Mouse (Mus musculus): Measurements from ENCODE around the gene Comt. TPM values are rescaled to one million over a fixed set of nuclear protein-coding genes. Genes with fewer than 3 reads are reported as not detected.

Comt gene
- total RNA-seq, 2 experiments from 2014 or later, result 35.4 to 38.4 TPM

DNA sequence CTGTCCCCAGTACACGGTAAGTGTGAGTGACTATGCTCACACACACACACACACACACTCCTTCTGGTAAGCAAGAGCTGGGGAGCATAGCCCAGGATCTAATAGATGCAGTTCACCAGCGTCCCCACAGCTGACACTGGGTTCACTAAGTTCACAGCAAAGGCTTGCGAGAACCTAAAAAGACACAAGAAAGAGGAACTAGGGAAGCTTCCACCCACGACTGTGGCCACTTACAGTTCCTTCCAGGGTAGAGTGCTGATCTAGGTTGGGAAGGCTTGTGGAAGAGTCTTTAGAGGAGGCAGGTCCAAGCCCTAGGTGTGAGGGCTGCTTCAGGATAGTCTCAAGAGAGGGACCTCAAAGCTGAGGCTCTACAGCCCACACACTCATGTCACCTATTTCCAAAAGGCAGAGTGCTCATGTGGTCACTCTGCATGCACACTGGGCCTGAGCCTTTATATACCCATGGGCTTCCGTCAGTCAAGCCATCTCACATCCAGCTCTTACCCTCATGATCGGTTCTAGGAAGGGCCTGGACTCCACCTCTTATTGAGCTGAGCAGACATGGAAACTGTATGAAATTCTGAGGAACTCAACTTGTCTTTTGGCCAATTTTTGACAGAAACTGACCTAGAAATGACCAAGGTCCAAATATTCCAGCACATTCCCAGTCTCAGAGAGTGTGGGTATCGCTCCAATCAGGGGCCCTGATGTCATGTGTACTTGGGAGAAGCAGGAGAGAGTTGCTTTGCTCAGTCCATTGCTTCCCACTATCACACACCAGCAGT lies 13.4 kb downstream of the Comt start:
- intact Hi-C loops (cut with DNase I), result no loop called here
- no peak for DNase-seq

GRCm38 (mm10) chr16:18411802-18412476 lies 14.7 kb downstream of the Comt start:
- intact Hi-C loops (cut with DNase I), result no loop called here
- DNase-seq, result peak in 1 of 2 experiments; percentile 66

DNA sequence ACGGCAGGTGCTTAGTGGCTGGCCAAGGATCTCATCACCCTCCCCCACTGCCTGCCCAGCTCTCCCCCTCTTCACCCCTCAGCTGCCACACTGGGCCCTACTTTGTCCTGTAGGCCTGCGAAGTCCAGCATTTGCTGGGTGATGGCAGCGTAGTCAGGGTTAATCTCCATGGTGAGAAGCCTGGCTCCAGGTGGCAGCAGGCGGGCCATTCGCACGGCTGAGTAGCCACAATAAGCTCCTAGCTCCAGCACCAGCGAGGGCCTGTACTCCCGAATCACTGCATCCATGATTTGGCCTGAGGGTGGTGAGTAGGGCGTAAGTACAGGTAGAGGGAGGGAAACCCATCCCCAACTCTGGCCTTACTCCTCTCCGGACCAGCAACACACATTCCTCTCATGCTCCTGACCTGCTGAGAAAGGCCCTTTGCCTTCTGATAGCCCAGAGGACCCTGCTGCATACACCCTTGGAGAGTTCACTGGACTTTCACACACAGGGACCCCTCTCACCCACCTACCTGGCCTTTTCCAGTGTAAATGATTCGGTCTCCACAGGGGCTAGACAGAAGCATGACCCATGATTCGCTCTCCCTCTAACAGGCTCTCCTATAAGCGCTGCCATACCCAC lies 15.5 kb downstream of the Comt start:
- intact Hi-C loops (cut with DNase I), result no loop called here
- no peak for DNase-seq

- intact Hi-C loops (cut with DNase I), result no loop called here
- DNase-seq, result no peak
Measured at GRCm38 (mm10) chr16:18410418-18410817, 16.2 kb downstream of the Comt start.

DNA sequence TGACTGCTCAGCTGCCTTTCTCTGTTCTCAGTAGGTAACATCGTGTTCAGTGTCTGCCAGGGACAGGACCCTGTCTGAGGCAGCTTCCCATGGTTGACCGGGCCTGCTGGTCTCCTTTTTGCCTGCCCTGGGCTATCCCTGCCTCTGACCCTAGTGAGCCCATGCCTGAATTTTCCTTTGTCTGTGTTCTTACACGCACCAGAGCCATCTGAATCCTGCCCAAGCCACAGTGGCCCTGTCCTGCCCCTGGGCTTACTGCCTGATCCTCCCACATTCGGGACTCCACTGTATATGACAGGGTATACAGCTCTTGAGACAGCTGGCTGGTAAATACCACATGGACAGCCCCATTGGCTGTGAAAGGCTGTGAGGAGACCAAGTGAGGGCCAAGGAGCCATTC lies 16.9 kb downstream of the Comt start:
- DNase-seq, result no peak
- intact Hi-C loops (cut with DNase I), result no loop called here

GRCm38 (mm10) chr16:18407912-18408311 lies 18.7 kb downstream of the Comt start:
- intact Hi-C loops (cut with DNase I), result no loop called here
- no peak for DNase-seq

DNA sequence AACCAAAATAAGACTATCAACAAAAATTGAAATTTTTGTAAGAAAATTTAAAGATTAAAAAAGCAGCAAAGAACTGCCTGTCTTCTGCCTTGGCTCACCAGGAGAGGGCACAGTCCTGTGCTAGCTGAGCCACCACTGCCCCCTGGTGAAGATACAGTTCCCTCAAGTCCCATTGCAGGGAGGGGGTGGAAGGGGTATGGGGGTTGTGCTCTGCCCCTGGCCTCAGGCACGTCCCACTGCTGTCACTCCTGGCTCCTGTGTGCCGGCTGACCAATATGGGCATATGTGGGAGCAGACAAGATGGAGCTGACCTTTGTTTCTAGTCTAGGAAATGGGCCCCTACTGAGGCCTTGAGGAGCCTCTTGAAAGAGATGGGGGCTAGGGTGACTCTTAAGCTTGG lies 20.4 kb downstream of the Comt start:
- intact Hi-C loops (cut with DNase I), result loop anchor here (1.0 kb wide), 1 partner anchor 55 kb away; no protein-coding TSS in a partner anchor
- DNase-seq, result peak in 1 of 2 experiments; percentile 52

- intact Hi-C loops (cut with DNase I), result loop anchor here (1.0 kb wide), 1 partner anchor 55 kb away; no protein-coding TSS in a partner anchor
- DNase-seq, result no peak
Measured at GRCm38 (mm10) chr16:18405876-18406275, 20.8 kb downstream of the Comt start.

DNA sequence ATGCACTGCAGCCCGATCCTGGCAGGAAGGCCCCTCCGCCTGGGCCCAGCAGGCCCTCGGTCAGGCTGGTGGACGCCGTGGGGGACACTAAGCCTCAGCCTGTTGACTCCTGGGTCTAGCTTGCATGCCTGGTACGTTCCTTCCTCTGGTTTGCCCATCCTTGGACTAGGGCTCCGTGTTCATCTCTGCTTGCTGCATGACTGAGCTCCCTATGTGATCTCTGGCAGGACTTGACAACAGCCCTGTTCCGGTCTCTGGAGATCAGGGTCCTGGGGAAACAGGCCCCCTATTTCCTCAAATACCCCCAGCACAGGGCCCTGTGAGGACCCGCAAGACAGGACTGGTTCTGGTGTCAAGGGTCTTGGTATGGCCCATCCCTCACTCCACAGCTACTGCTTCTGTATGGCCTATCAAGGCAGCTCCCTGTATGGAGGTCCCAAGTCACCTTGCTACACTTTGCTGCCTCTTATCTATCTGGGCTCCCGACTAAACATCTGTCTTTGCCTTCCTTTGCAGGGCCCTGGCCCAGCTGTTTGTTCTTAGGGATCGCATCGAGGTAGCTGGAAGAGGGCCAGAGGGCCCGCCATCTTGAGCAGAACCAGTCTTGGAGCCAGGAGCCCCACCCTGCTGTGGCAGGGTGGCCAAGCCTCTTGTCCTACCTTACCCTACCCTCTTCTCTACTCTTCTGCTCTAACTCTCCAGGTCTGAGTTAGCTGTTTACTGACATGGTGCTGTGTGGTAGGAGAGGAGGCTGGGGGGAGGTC lies 21.4 kb downstream of the Comt start:
- intact Hi-C loops (cut with DNase I), result no loop called here

DNA sequence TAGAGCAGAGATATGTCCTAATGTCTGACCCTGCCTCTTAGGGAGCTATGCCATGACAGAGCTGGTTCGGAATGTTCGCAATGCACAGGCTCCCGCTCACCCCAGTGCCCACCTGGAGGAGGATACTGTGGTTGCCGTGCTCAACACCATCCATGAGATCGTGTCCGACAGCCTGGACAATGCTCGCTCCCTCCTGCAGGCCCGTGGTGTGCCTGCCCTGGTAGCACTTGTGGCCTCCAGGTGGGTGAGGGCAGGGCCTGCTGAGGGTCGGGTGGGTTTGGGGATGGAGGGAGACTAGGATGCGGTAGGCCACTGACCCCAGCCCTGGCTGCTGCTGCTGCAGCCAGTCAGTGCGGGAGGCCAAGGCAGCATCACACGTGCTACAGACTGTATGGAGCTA lies 23.4 kb downstream of the Comt start:
- no peak for DNase-seq
- intact Hi-C loops (cut with DNase I), result no loop called here

More for the DNA sequence above, 21.4 kb downstream of the Comt start:
- no peak for DNase-seq

DNA sequence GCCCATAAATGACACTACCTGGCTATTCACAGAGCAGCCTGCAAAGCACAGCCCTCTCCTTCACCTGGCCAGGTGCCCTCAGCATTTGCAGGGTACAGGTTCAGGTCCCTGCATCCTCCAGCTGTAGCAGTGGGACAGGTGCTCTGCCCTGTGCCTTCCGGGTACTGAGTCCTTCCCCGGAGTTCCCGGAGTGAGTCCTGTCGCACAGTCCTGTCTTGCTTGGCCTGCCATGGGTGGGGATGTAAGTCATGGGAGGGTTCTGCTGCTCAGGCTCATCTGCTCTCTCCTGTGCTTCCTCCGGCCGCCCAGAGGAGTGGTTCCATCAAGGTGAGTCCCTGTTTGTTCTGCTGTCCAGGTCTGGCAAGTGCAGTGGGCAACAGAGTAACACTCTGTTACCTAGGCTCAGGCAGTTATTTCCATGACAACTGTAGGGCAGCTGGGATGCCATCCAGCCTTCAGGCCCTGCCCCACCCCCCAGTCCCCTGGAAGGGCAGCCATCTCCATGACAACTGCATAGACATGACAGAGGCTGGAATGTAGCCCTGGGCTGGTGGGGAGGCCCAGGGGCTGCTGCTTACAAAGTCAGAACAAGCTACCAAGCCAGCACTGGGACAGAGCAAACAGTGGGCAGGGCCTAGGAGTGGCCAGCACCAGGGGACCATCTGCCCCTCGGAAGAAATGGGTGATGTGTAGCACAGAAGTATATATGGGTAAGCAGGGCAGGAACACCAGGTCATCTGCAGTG lies 26.0 kb downstream of the Comt start:
- DNase-seq, result no peak
- intact Hi-C loops (cut with DNase I), result no loop called here

GRCm38 (mm10) chr16:18400028-18400427 lies 26.6 kb downstream of the Comt start:
- no peak for DNase-seq
- intact Hi-C loops (cut with DNase I), result no loop called here

GRCm38 (mm10) chr16:18396791-18397621 lies 29.6 kb downstream of the Comt start:
- no peak for DNase-seq
- intact Hi-C loops (cut with DNase I), result no loop called here

DNA sequence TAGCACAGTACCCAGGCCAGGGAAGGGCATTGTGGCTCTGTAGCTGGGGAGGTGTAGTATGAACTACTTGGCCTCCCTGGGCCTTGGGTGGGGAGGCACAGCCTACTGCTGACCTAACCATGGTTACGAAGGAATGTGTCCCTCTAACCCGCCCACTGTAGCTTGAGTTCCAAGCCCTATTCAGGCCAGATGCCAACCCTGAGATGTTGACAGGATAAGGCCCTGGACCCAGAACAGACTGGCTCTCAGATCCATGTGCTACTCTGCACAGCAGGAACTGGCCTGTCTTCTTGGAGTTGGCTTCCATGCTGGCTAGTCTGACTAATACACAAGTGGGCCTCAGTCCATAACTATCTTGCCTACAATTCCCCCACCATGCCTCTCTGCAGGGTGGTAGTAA lies 30.5 kb downstream of the Comt start:
- peak; percentile 61 to 70 for DNase-seq
- intact Hi-C loops (cut with DNase I), result no loop called here

DNA sequence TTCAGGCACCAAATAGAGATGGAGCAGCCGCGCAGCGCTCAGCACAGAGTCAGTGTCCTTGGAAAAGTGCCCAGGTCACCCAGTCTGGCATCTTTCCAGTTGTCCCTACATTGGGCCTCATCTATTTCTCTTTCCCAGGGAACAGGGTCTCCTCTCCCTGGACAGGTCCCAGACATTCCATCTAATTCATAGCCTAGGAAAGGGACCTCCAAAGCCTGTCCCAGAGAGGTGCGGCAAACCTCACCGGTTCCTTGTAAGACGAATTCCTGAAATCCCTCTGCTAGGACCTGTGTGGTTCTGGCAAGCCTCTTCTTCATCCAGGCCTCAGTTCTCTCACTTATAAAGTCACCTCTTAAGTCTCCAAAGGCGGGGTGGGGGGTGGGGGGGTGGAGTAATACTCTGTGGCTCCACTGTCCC lies 31.0 kb downstream of the Comt start:
- no peak for DNase-seq
- intact Hi-C loops (cut with DNase I), result no loop called here

- no peak for DNase-seq
- intact Hi-C loops (cut with DNase I), result no loop called here
Measured at GRCm38 (mm10) chr16:18394777-18395619, 31.7 kb downstream of the Comt start.

- intact Hi-C loops (cut with DNase I), result no loop called here
- DNase-seq, result no peak
Measured at GRCm38 (mm10) chr16:18394056-18394455, 32.6 kb downstream of the Comt start.

GRCm38 (mm10) chr16:18393595-18393994 lies 33.1 kb downstream of the Comt start:
- DNase-seq, result no peak
- intact Hi-C loops (cut with DNase I), result no loop called here
